Mouse (Mus musculus) brain, adult 10 weeks (tissue): Measurements from ENCODE around the gene Btbd11. TPM values are rescaled to one million over a fixed set of nuclear protein-coding genes. Genes with fewer than 3 reads are reported as not detected.

Experiments
- polyA plus RNA-seq: library from polyadenylated mRNA; stranded (reverse); fragments of 350-450 nt; fragmentation: Illumina TruSeq; extraction: RNeasy Lipid Tissue Mini Kit (QIAGEN cat#74804); gene quantifications from one replicate; pipeline ENCODE4 v1.2.3, GENCODE M21; 2015; ENCODE audit warnings: low read depth, low replicate concordance

The Btbd11 gene
- polyA plus RNA-seq = 23.3 TPM

GRCm38 (mm10) chr10:85386605-85387218 lies at the start of gene Btbd11:
Gene Btbd11 (plus strand): TSS chr10:85386814.

Other genes starting within 250 kb of the Btbd11 start
- gene Cry1, start 201.8 kb upstream of the Btbd11 start, polyA plus RNA-seq = 20.9 TPM